Mouse (Mus musculus): ENCODE measurements around the gene Igdcc3. TPM values are rescaled to one million over a fixed set of nuclear protein-coding genes. Genes with fewer than 3 reads are reported as not detected.
A peak's percentile ranks its signal among the peaks of the same experiment; 100 is the strongest.

Igdcc3 gene
- polyA plus RNA-seq, 1 experiment from 2014 or later = 2.0 TPM

DNA sequence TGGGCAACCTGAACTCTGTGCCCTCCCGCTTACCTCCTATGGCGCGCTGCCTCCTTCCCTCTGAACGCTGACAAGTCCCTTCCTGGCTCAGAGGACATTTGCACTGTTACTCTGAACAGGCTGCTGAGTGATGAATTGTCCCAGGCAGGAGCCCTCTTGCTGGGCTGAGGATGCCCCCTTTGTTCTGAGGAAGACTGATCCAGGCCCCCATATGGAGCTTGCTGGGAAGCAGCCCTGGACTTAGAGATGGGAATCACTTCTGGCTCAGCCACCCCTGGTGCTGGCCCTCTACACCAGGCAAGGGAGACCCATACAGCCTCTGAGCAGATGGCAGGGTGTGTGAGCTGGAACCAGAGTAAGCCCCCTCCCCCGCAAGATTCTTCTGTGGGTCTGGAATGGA is 5.0 kb downstream of the Igdcc3 start:
- no peak for ATAC-seq (ENCODE audit: insufficient number of reproducible peaks, insufficient read depth, low FRiP score, low read depth)
- no peaks in the 10 kb centered on the region for H3K36me3 ChIP-seq (ENCODE audit: control insufficient read depth, insufficient read depth, low read length)
- no peaks in the 10 kb centered on the region for H3K9me3 ChIP-seq (ENCODE audit: control insufficient read depth, low read depth, low read length)
- peaks cover 5% of the 10 kb centered on the region; the same call in 1 of the 2 replicates for H3K4me1 ChIP-seq (ENCODE audit: control insufficient read depth, insufficient read depth, low read length)
- H3K27ac ChIP-seq (ENCODE audit: low read length) = no peak overlapping the region
- no peak overlapping the region for H3K4me2 ChIP-seq (replicated peaks; ENCODE audit: low read depth, low read length)
- 86% methylated on average over 5 of the region's 5 CpGs for WGBS
- no peak overlapping the region for H3K4me3 ChIP-seq (ENCODE audit: low read depth, low read length)
- H3K9ac ChIP-seq (replicated peaks; ENCODE audit: low read depth, low read length) = no peak overlapping the region
- H3K27me3 ChIP-seq (ENCODE audit: control insufficient read depth, insufficient read depth, low read length) = no peaks in the 10 kb centered on the region

DNA sequence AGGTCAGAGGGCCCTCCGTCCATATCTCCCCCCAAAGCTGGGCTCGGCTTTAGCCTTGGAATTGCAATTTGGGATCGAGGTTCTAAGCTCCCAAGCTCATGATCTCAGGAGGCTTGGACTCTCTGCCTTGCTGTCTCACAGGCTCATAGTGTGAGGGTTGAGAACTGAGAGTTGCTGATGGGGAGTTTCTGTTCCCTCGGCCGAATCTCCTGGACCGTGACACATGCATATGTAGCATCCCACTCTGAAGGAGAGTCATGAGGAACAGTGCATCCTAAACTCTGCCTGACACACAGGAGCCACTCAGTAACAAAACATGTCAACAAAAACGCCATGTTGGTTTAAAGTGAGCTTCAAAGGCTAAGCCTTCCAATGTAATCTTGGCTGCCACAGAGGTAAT is 7.5 kb downstream of the Igdcc3 start:
- no peaks in the 10 kb centered on the region for H3K27me3 ChIP-seq (ENCODE audit: control insufficient read depth, insufficient read depth, low read length)
- peaks cover 8% of the 10 kb centered on the region; the same call in 1 of the 2 replicates for H3K4me1 ChIP-seq (ENCODE audit: control insufficient read depth, insufficient read depth, low read length)
- no peak overlapping the region for H3K4me3 ChIP-seq (ENCODE audit: low read depth, low read length)
- H3K9ac ChIP-seq (replicated peaks; ENCODE audit: low read depth, low read length) = no peak overlapping the region
- no peak overlapping the region for H3K27ac ChIP-seq (ENCODE audit: low read length)
- H3K36me3 ChIP-seq (ENCODE audit: control insufficient read depth, insufficient read depth, low read length) = no peaks in the 10 kb centered on the region
- H3K9me3 ChIP-seq (ENCODE audit: control insufficient read depth, low read depth, low read length) = no peaks in the 10 kb centered on the region
- no peak for ATAC-seq (ENCODE audit: insufficient number of reproducible peaks, insufficient read depth, low FRiP score, low read depth)
- 83% methylated on average over 7 of the region's 7 CpGs for WGBS
- H3K4me2 ChIP-seq (replicated peaks; ENCODE audit: low read depth, low read length) = no peak overlapping the region

DNA sequence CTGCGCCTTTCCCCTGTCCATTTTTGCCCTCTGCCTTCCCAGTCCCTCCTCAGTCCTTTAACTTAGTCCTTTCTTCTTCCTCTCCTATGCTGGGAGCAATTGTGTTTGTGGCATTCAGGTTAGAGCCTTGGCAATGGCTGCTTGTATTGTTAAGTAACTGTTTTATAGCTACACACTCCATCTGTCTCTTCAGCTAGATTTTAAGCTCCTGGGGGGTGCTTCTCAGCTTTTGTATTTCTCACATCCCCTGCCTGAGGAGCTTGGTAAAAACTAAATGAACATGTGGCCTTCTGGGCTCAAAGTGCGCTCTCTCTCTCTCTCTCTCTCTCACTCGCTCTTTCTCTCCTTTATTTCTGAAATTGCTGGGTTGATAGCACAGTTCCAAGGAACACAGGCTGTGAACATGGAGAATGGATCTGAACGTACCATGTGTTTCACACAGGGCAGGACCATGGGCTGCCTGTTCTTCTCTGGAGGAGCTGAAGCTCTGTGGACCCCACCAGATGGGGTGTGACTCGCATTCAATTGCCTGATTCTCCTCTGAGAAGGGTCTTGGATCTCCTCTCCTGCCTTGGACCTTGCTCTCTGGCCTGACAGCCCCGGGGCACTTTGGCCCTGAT is 11.8 kb downstream of the Igdcc3 start:
- Histone ChIP-seq H3K9ac (replicated peaks; ENCODE audit: low read depth, low read length) (no peak overlapping the region), H3K9me3 (ENCODE audit: control insufficient read depth, low read depth, low read length) (no peaks in the 10 kb centered on the region), H3K27ac (ENCODE audit: low read length) (peak overlapping the region; percentile 55; the same call in 1 of the 2 replicates), H3K4me1 (ENCODE audit: control insufficient read depth, insufficient read depth, low read length) (peaks cover 11% of the 10 kb centered on the region; the same call in 1 of the 2 replicates), H3K27me3 (ENCODE audit: control insufficient read depth, insufficient read depth, low read length) (no peaks in the 10 kb centered on the region), H3K36me3 (ENCODE audit: control insufficient read depth, insufficient read depth, low read length) (no peaks in the 10 kb centered on the region), H3K4me2 (replicated peaks; ENCODE audit: low read depth, low read length) (no peak overlapping the region), H3K4me3 (ENCODE audit: low read depth, low read length) (no peak overlapping the region)
- WGBS = 53% methylated on average over 6 of the region's 6 CpGs
- no peak for ATAC-seq (ENCODE audit: insufficient number of reproducible peaks, insufficient read depth, low FRiP score, low read depth)

- Histone ChIP-seq H3K4me1 (ENCODE audit: control insufficient read depth, insufficient read depth, low read length) (peaks cover 11% of the 10 kb centered on the region; the same call in 1 of the 2 replicates), H3K4me2 (replicated peaks; ENCODE audit: low read depth, low read length) (no peak overlapping the region), H3K9me3 (ENCODE audit: control insufficient read depth, low read depth, low read length) (no peaks in the 10 kb centered on the region), H3K27me3 (ENCODE audit: control insufficient read depth, insufficient read depth, low read length) (no peaks in the 10 kb centered on the region), H3K27ac (ENCODE audit: low read length) (peak overlapping the region; percentile 55; the same call in 1 of the 2 replicates), H3K4me3 (ENCODE audit: low read depth, low read length) (no peak overlapping the region), H3K36me3 (ENCODE audit: control insufficient read depth, insufficient read depth, low read length) (no peaks in the 10 kb centered on the region), H3K9ac (replicated peaks; ENCODE audit: low read depth, low read length) (no peak overlapping the region)
- 21% methylated on average over 5 of the region's 5 CpGs for WGBS
- ATAC-seq (ENCODE audit: insufficient number of reproducible peaks, insufficient read depth, low FRiP score, low read depth) = no peak
These were observed 12.3 kb downstream of the Igdcc3 start for GRCm38 (mm10) chr9:65153331-65153711.

DNA sequence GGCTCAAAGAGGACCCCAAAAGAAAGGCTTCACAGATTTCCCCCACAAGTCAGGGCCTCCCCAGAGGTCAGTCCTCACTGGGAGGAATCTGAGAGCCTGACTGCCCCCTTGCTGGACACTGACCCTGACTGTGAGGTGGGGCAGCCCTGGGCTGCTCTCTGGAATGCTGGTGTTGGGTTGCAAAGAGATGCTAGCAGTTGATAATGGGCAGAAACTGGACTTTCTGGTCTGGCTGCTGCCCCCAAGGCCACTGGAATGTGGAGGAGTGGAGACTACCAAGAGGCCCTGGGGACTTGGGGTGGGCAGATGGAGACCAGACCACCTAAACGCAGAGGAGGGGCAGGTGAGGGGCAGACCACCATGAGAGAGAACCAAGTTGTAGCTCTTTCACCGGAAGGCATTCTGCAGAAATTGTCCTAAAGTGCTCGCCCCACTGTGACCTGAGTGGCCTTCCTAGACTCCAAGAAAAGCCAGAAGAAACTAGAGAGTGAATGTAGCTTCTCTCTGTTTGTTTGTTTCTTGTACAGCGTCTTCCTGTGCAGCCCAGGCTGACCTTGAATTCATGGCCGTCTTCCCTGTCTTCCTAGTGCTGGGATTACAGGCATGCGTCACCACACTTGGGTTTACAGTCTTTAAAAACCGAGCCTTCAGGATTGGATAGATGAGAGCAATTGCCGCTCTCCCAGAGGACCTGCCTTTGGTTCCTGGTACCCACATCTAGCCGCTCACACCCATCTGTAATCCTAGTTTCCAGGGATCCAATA is 13.9 kb downstream of the Igdcc3 start:
- Histone ChIP-seq H3K9me3 (ENCODE audit: control insufficient read depth, low read depth, low read length) (no peaks in the 10 kb centered on the region), H3K4me3 (ENCODE audit: low read depth, low read length) (no peak overlapping the region), H3K27me3 (ENCODE audit: control insufficient read depth, insufficient read depth, low read length) (no peaks in the 10 kb centered on the region), H3K27ac (ENCODE audit: low read length) (peak overlapping the region; percentile 52; the same call in 1 of the 2 replicates), H3K9ac (replicated peaks; ENCODE audit: low read depth, low read length) (no peak overlapping the region), H3K36me3 (ENCODE audit: control insufficient read depth, insufficient read depth, low read length) (no peaks in the 10 kb centered on the region), H3K4me2 (replicated peaks; ENCODE audit: low read depth, low read length) (no peak overlapping the region), H3K4me1 (ENCODE audit: control insufficient read depth, insufficient read depth, low read length) (peaks cover 11% of the 10 kb centered on the region; the same call in 1 of the 2 replicates)
- peak; percentile 47; the same call in 1 of the 2 replicates for ATAC-seq (ENCODE audit: insufficient number of reproducible peaks, insufficient read depth, low FRiP score, low read depth)
- 59% methylated on average over 9 of the region's 9 CpGs for WGBS

- Histone ChIP-seq H3K36me3 (ENCODE audit: control insufficient read depth, insufficient read depth, low read length) (no peaks in the 10 kb centered on the region), H3K4me1 (ENCODE audit: control insufficient read depth, insufficient read depth, low read length) (peaks cover 11% of the 10 kb centered on the region; the same call in 1 of the 2 replicates), H3K4me3 (ENCODE audit: low read depth, low read length) (no peak overlapping the region), H3K9me3 (ENCODE audit: control insufficient read depth, low read depth, low read length) (no peaks in the 10 kb centered on the region), H3K27ac (ENCODE audit: low read length) (no peak overlapping the region), H3K9ac (replicated peaks; ENCODE audit: low read depth, low read length) (no peak overlapping the region), H3K4me2 (replicated peaks; ENCODE audit: low read depth, low read length) (no peak overlapping the region), H3K27me3 (ENCODE audit: control insufficient read depth, insufficient read depth, low read length) (no peaks in the 10 kb centered on the region)
- whole genome bisulfite sequencing = 14% methylated on average over 8 of the region's 8 CpGs
- ATAC-seq (ENCODE audit: insufficient number of reproducible peaks, insufficient read depth, low FRiP score, low read depth) = no peak
These were observed 15.6 kb downstream of the Igdcc3 start for GRCm38 (mm10) chr9:65156604-65157003.

DNA sequence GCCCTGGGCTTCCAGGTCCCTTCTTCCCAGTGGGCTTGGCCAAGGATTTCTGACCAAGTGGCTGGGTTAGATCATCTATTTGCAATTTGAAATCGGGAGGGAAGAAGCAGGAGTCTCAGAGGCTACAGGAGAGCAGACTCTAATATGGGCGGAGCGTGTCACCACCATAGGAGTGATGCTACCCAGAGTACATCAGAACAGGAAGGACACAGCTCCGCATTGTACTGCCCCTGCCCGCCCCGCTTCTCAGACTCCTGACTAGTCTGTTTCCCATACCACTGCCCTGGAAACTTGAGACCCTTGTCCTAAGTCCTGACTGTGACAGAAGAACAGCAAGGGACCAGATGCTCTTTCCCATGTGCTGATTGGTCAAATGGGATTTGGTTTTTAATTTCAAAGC is 16.6 kb downstream of the Igdcc3 start:
- Histone ChIP-seq H3K4me1 (ENCODE audit: control insufficient read depth, insufficient read depth, low read length) (peaks cover 11% of the 10 kb centered on the region; the same call in 1 of the 2 replicates), H3K27ac (ENCODE audit: low read length) (no peak overlapping the region), H3K4me2 (replicated peaks; ENCODE audit: low read depth, low read length) (no peak overlapping the region), H3K36me3 (ENCODE audit: control insufficient read depth, insufficient read depth, low read length) (no peaks in the 10 kb centered on the region), H3K4me3 (ENCODE audit: low read depth, low read length) (no peak overlapping the region), H3K9me3 (ENCODE audit: control insufficient read depth, low read depth, low read length) (no peaks in the 10 kb centered on the region), H3K9ac (replicated peaks; ENCODE audit: low read depth, low read length) (no peak overlapping the region), H3K27me3 (ENCODE audit: control insufficient read depth, insufficient read depth, low read length) (no peaks in the 10 kb centered on the region)
- WGBS = 57% methylated on average over 6 of the region's 6 CpGs
- no peak for ATAC-seq (ENCODE audit: insufficient number of reproducible peaks, insufficient read depth, low FRiP score, low read depth)

DNA sequence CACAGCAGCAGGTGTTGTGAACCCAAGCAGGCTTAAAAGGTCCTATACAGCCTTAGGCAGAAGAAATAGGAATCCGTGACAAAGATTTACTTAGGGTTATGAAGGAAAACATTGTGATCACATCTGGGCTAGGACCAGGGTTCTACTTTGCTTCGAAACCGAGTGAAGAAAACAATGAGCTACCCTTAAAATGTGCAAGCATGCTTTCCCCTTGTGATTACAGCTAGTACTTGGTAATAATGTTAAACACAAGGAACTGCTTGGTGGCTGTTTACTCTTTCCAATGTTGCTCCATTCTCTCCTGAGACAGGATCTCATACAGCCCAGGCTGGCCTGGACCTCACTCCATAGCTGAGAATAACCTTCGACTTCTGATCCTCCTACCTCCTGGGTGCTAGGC is 20.2 kb downstream of the Igdcc3 start:
- H3K36me3 ChIP-seq (ENCODE audit: control insufficient read depth, insufficient read depth, low read length) = no peaks in the 10 kb centered on the region
- H3K9ac ChIP-seq (replicated peaks; ENCODE audit: low read depth, low read length) = no peak overlapping the region
- H3K27ac ChIP-seq (ENCODE audit: low read length) = no peak overlapping the region
- H3K4me3 ChIP-seq (ENCODE audit: low read depth, low read length) = no peak overlapping the region
- no peak for ATAC-seq (ENCODE audit: insufficient number of reproducible peaks, insufficient read depth, low FRiP score, low read depth)
- no peak overlapping the region for H3K4me2 ChIP-seq (replicated peaks; ENCODE audit: low read depth, low read length)
- H3K9me3 ChIP-seq (ENCODE audit: control insufficient read depth, low read depth, low read length) = no peaks in the 10 kb centered on the region
- 54% methylated on average over 4 of the region's 4 CpGs for WGBS
- H3K27me3 ChIP-seq (ENCODE audit: control insufficient read depth, insufficient read depth, low read length) = peaks cover 3% of the 10 kb centered on the region; the same call in 1 of the 2 replicates
- H3K4me1 ChIP-seq (ENCODE audit: control insufficient read depth, insufficient read depth, low read length) = peaks cover 4% of the 10 kb centered on the region; the same call in 1 of the 2 replicates
